Mouse (Mus musculus) embryonic fibroblast, embryonic 13.5 days (primary cell): ENCODE measurements at regions not wholly inside any gene's neighbourhood (a gene's known extent, or its start where the extent isn't known, plus 50 kb on each side); places are given as distances from the start of the nearest gene placed in this dataset.

Experiments used
- CTCF ChIP-seq: IDR thresholded peaks from 2 replicates; pipeline ENCODE4 v1.5.1; 2011; ENCODE audit warnings: mild to moderate bottlenecking, control low read depth, low read length, moderate library complexity, borderline replicate concordance; ENCODE audit not compliant: insufficient read depth
- POLR2A ChIP-seq: IDR thresholded peaks from 2 replicates; pipeline ENCODE4 v1.6.1; 2011; ENCODE audit warnings: low read depth, mild to moderate bottlenecking, control low read depth, low read length, moderate library complexity

DNA sequence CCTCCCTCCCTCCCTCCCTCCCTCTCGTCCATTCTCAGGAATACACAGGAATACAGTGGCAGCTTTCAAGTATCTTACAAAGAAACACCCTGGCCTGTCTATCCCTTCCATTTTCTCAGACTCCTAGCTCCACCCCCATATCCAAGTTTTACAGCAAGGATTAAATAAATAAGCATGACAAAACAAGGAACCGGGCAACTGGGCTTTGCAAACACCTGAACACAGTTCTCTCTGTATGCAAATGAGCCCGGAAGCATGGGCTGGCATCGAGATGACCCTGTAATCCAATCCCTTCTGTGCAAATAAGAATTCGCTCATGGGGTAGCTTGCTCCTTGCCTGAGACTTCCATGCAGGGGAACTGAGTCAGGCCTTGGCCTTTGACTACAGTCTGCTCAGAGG is 506.5 kb upstream of the Gm10131 start:
- TF ChIP-seq CTCF (no peak), POLR2A (no peak)
